Mouse (Mus musculus) heart, postnatal 36 days (tissue): ENCODE measurements around the gene Slc34a3. TPM values are rescaled to one million over a fixed set of nuclear protein-coding genes. Genes with fewer than 3 reads are reported as not detected.
A peak's percentile ranks its signal among the peaks of the same experiment; 100 is the strongest.
"Not testable (repeated sequence)": the region's sequence is repeated elsewhere in the genome, so short reads cannot be mapped to it uniquely, and the experiment has no call there.

Source experiments
- DNase-seq, 2 experiments: peaks; one replicate each; pipeline ENCODE4 v3.0.0; 2021 to 2022
- intact Hi-C: fragments of 180-260 bp; cut with DNase I; formaldehyde crosslinking; loops from one replicate; pipeline ENCODE4 v1.15.1; 2025
- total RNA-seq, 2 experiments: library from RNA; stranded (reverse); gene quantifications; 2 replicates each; pipeline ENCODE4 v1.2.3; 2021

The Slc34a3 gene
- not detected for total RNA-seq

GRCm38 (mm10) chr2:25234050-25234449 lies at the start of gene Slc34a3:
TSS of gene Slc34a3 (minus strand) at chr2:25234364.
- DNase-seq: no peak
- intact Hi-C loops: no loop called here

GRCm38 (mm10) chr2:25278928-25279882 lies 45.0 kb upstream of the Slc34a3 start:
- peak; percentile 75 to 82 for DNase-seq
- intact Hi-C loops: loop anchor here (5.0 kb wide), 1 partner anchor 128 kb away; no protein-coding TSS in a partner anchor

DNA sequence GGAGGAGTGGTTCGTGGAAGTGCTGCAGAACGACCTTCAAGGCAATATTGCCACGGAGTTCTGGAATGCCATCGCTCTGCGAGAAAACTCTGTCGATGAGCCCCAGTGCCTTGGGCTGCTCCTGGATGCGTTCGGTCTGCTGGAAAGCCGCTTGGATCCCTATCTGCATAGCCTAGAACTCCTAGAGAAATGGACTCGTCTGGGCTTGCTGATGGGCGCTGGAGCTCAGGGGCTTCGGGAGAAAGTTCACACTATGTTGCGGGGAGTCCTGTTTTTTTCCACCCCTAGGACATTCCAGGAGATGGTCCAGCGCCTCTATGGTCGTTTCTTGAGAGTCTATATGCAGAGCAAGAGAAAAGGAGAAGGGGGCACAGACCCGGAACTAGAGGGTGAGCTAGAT lies 38.8 kb upstream of the Slc34a3 start:
- intact Hi-C loops: loop anchor here (2.0 to 5.0 kb wide), 3 partner anchors 18 to 76 kb away; partner anchors contain the start of genes Man1b1, Tmem203 and Tor4a
- DNase-seq: no peak

DNA sequence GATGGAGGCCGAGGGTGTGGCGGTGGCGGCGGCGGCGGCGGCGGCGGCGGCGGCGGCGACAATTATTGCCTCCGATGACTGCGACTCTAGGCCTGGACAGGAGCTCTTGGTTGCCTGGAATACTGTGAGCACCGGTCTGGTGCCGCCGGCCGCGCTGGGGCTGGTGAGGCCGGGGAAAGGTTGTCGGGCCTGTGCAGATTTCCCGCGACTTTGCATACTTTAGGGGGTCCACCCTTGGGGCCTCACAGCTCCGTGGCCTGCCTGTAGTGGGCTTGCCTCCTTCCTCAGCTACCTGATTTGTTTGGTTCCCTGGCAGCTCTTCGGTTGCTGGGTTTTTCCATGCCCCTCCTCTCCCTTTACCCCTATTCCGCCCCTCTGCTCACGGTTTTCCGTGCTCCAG lies 38.4 kb upstream of the Slc34a3 start:
- no peak for DNase-seq
- intact Hi-C loops: loop anchor here (2.0 to 5.0 kb wide), 3 partner anchors 18 to 75 kb away; partner anchors contain the start of genes Man1b1, Tmem203 and Tor4a

- intact Hi-C loops: loop anchor here (1.0 to 5.0 kb wide), 4 partner anchors 17 to 75 kb away; partner anchors contain the start of genes Man1b1, Tmem203 and Tor4a
- DNase-seq: peak; percentile 98
These were observed 37.8 kb upstream of the Slc34a3 start, which contains the start of the genes Ssna1 and Anapc2 for GRCm38 (mm10) chr2:25271827-25272511. TSS of gene Ssna1 (minus strand) at chr2:25272438. TSS of gene Anapc2 (plus strand) at chr2:25272478.

- intact Hi-C loops: no loop called here
- DNase-seq: no peak
These were observed 33.7 kb upstream of the Slc34a3 start for GRCm38 (mm10) chr2:25267746-25268309.

GRCm38 (mm10) chr2:25267241-25267640 lies 33.1 kb upstream of the Slc34a3 start:
- no peak for DNase-seq
- intact Hi-C loops: no loop called here

- DNase-seq: peak; percentile 51 to 58
- intact Hi-C loops: no loop called here
These were observed 32.6 kb upstream of the Slc34a3 start for GRCm38 (mm10) chr2:25266720-25267119.

GRCm38 (mm10) chr2:25265897-25266656 lies 31.9 kb upstream of the Slc34a3 start:
- peak; percentile 22 to 47 for DNase-seq
- intact Hi-C loops: no loop called here

- intact Hi-C loops: no loop called here
These were observed 30.7 kb upstream of the Slc34a3 start for GRCm38 (mm10) chr2:25264851-25265250.

GRCm38 (mm10) chr2:25264286-25264660 lies 30.1 kb upstream of the Slc34a3 start:
- intact Hi-C loops: no loop called here
- DNase-seq: no peak

More at GRCm38 (mm10) chr2:25264851-25265250, 30.7 kb upstream of the Slc34a3 start:
- DNase-seq: no peak

DNA sequence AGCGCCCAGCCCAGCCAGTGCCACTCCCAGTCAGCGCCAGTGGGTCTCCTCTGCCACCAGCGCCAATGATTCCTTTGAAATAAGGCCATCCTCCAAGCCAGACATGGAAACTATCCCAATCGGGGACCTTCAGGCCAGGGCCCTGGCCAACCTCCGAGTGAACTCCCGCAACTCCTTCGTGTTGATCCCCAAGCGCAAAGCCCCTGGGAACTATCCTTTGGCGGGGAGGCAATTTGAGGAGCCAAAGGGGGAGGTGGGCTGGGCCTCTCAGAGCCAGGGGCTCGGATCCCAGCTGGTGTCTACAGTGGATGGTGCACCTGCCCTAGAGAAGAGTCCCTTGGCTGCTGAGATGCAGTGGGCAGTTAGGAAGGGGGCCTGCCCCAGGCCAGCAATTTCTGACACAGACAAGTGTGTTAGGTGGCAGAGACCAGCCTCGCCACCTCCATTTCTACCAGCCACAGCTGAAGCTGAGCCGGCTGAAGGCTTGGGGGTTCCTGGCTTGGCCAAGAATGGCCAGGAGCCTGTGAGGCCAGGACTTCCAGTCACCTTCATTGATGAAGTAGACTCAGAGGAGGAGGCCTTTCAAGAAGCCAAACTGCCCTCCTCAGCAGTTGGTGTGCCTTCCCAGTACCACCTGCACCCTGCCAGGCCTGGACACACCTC lies 29.6 kb upstream of the Slc34a3 start:
- intact Hi-C loops: no loop called here
- DNase-seq: no peak

DNA sequence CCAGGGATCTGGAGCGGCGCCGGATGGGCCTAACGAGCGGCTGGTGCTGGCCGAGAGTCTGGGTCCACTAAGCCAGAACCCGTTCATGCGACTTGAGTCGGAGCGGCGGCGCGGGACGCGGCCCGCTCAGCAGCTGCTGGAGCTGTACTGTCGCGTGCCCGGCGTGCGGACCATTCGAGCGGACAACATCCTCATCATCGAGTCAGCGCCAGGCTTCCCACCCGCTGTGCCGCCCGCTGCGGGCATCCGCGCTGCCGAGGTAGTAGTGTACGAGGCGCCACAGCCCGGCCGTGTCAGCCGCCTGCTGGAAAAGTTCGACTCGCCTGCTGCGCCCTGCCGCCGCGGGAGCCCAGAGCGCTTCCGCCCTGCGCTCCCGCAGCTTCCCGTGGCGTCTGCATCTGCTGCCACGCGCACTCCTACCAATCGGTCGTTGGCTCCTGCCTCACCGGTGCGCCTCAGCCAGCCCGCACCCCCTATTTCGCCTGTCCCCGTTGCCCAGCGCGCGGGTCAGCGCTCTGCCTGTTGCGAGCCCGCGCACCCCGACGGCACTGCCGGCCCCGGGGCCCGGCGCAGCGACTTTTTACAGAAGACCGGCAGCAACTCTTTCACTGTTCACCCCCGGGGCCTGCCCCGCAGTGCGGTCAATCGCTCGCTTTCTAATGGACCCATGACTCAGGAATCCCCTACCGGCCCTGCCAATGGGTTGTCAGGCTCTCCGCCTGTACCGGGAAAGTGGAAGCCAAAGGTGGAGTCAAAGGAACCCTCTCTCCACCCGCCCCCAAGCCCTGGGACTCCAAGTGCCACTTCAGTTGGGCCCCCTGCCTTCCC lies 28.8 kb upstream of the Slc34a3 start:
- intact Hi-C loops: no loop called here
- DNase-seq: peak in 1 of 2 experiments; percentile 44

DNA sequence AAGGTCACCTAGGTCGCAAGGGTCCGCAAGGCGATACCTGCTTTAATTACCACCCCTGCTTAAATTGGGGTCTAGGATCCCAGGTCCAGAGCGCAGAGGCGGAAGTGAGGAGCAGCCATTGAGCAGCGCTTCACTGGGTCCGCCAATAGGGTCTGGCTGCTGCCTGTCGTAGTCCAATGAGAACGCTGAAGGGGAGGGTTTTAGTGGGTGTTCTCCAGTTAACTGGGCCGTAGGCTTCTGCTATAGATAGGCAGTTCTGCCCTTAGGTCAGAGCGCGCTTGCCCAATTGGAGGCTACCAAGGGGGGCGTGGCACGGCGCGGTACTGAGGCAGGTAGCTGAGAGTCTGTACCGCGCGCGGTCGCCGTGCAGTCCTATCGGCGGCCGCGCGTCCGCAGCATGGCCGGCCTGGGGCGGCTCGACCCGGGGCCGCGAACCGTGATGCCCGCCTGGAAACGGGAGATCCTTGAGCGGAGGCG lies 28.2 kb upstream of the Slc34a3 start, which contains the start of gene Tprn:
Gene Tprn (plus strand): TSS at position 328 of the 477 bp plus-strand sequence.
- intact Hi-C loops: no loop called here
- DNase-seq: peak; percentile 88 to 91

DNA sequence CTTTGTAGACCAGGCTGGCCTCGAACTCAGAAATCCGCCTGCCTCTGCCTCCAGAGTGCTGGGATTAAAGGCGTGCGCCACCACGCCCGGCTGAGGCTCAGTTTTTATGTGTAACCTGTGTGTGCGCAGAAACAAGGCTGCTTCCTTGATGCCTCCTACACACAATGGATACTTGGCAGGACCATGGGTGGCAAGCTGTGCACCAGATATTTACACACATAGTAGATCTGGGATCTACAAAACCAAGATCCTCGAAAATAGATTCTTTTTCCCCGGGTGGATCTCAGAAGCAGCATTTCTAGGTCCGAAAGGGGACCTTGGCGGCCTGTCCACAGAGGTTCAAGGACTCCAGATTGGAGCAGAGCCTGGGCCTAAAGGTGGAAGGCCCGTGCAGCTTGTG lies 27.7 kb upstream of the Slc34a3 start:
- intact Hi-C loops: no loop called here
- DNase-seq: no peak

- intact Hi-C loops: loop anchor here (2.0 kb wide), 1 partner anchor 34 kb away; no protein-coding TSS in a partner anchor
These were observed 24.7 kb upstream of the Slc34a3 start for GRCm38 (mm10) chr2:25258887-25259286.

DNA sequence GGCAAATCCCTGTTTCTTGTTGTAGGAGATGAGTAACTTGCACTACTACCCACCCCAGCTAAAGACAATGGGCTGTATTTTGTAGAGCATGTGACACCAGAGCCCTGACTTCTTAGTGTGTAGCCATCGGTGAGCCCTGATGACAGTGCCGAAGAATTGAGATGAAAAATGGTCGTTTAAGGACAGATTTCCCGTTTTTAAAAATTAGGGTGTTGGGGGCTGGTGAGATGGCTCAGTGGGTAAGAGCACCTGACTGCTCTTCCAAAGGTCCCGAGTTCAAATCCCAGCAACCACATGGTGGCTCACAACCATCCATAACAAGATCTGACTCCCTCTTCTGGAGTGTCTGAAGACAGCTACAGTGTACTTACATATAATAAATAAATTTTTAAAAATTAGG lies 23.1 kb upstream of the Slc34a3 start:
- intact Hi-C loops, DNase-seq: not testable (repeated sequence)

More at GRCm38 (mm10) chr2:25258887-25259286, 24.7 kb upstream of the Slc34a3 start:
- DNase-seq: no peak

GRCm38 (mm10) chr2:25256443-25257109 lies 22.4 kb upstream of the Slc34a3 start:
- peak in 1 of 2 experiments; percentile 39 for DNase-seq
- intact Hi-C loops: not testable (repeated sequence)
